Mouse (Mus musculus) thymus, adult 2 months (tissue): ENCODE results near the gene Lbhd2. TPM values are rescaled to one million over a fixed set of nuclear protein-coding genes. Genes with fewer than 3 reads are reported as not detected.

Experiments
- DNase-seq: peaks from one replicate; pipeline ENCODE4 v3.0.0; 2021
- H3K27ac ChIP-seq: fragments of 200-500 bp; 2 replicates; pipeline ENCODE4 v1.5.1; 2012; ENCODE audit warnings: low read length, control low read depth; ENCODE audit not compliant: control insufficient read depth, insufficient read depth
- H3K27me3 ChIP-seq: fragments of 200-500 bp; 2 replicates; pipeline ENCODE4 v1.6.1; 2012; ENCODE audit warnings: mild to moderate bottlenecking, low read length, moderate library complexity, mixed read lengths; ENCODE audit not compliant: control insufficient read depth, insufficient read depth
- H3K36me3 ChIP-seq: fragments of 200-500 bp; 2 replicates; pipeline ENCODE4 v1.6.1; 2012; ENCODE audit warnings: mild to moderate bottlenecking, low read length, moderate library complexity; ENCODE audit not compliant: control insufficient read depth, insufficient read depth
- H3K4me1 ChIP-seq: fragments of 200-500 bp; replicated peaks from 2 replicates; pipeline ENCODE4 v1.6.1; 2012; ENCODE audit warnings: low read length; ENCODE audit not compliant: control insufficient read depth, insufficient read depth
- H3K4me3 ChIP-seq: fragments of 200-500 bp; 2 replicates; pipeline ENCODE4 v1.5.1; 2012; ENCODE audit warnings: mild to moderate bottlenecking, low read length, control low read depth, moderate library complexity; ENCODE audit not compliant: control insufficient read depth, insufficient read depth
- CTCF ChIP-seq: fragments of 200-500 bp; IDR thresholded peaks from 2 replicates; pipeline ENCODE4 v1.5.1; 2012; ENCODE audit warnings: mild to moderate bottlenecking, control low read depth, low read length, moderate library complexity, borderline replicate concordance; ENCODE audit not compliant: control insufficient read depth, poor library complexity, insufficient read depth; ENCODE audit errors: extremely low read depth
- POLR2A ChIP-seq: fragments of 200-500 bp; IDR thresholded peaks from 2 replicates; pipeline ENCODE4 v1.6.1; 2012; ENCODE audit warnings: mild to moderate bottlenecking, low read length, control low read depth, moderate library complexity; ENCODE audit not compliant: control insufficient read depth, poor library complexity, insufficient read depth; ENCODE audit errors: extremely low read depth
- WGBS: fragments of 180-500 bp; shearing (Covaris S2); methylation state at CpG from one replicate; pipeline ENCODE4 v1.1.7; 2018; 5-methylcytosine and 5-hydroxymethylcytosine counted together
- polyA plus RNA-seq: library from polyadenylated mRNA; depleted of rRNA; stranded (reverse); fragments of >200 nt; gene quantifications from 2 replicates; pipeline ENCODE4 v1.2.3, GENCODE M21; 2012

The Lbhd2 gene
- polyA plus RNA-seq, 1 experiment = 1.9 TPM

GRCm38 (mm10) chr12:111430868-111431817, 24.5 kb downstream of the Lbhd2 start:
- Histone ChIP-seq H3K4me3 (no peak overlapping the region), H3K27ac (no peak overlapping the region), H3K36me3 (no peaks in the 10 kb centered on the region), H3K27me3 (peaks cover 12% of the 10 kb centered on the region), H3K4me1 (no peaks in the 10 kb centered on the region)
- 76% methylated on average over 14 of the region's 14 CpGs for WGBS
- DNase-seq = no peak
- TF ChIP-seq POLR2A = no peak
- no peak for TF ChIP-seq CTCF

- H3K36me3 ChIP-seq = no peaks in the 10 kb centered on the region
- H3K27me3 ChIP-seq = peaks cover 12% of the 10 kb centered on the region
- H3K4me3 ChIP-seq = no peak overlapping the region
- TF ChIP-seq POLR2A (no peak), CTCF (no peak)
- 45% methylated on average over 4 of the region's 4 CpGs for WGBS
- no peak overlapping the region for H3K27ac ChIP-seq
- no peak for DNase-seq
- no peaks in the 10 kb centered on the region for H3K4me1 ChIP-seq
These were observed 25.5 kb downstream of the Lbhd2 start for GRCm38 (mm10) chr12:111432097-111432496.

GRCm38 (mm10) chr12:111432751-111433331, 26.2 kb downstream of the Lbhd2 start:
- no peaks in the 10 kb centered on the region for H3K36me3 ChIP-seq
- no peak overlapping the region for H3K4me3 ChIP-seq
- no peak overlapping the region for H3K27ac ChIP-seq
- WGBS = 27% methylated on average over 5 of the region's 5 CpGs
- TF ChIP-seq POLR2A = no peak
- no peak for TF ChIP-seq CTCF
- DNase-seq = no peak
- H3K27me3 ChIP-seq = peaks cover 12% of the 10 kb centered on the region
- H3K4me1 ChIP-seq = no peaks in the 10 kb centered on the region

- Histone ChIP-seq H3K4me1 (no peaks in the 10 kb centered on the region), H3K4me3 (no peak overlapping the region), H3K27ac (no peak overlapping the region), H3K27me3 (peaks cover 9% of the 10 kb centered on the region), H3K36me3 (no peaks in the 10 kb centered on the region)
- 89% methylated on average over 7 of the region's 7 CpGs for WGBS
- DNase-seq = no peak
- TF ChIP-seq POLR2A (no peak), CTCF (no peak)
These were observed 27.6 kb downstream of the Lbhd2 start for GRCm38 (mm10) chr12:111434164-111434744.

- 61% methylated on average over 8 of the region's 8 CpGs for WGBS
- H3K4me1 ChIP-seq = no peaks in the 10 kb centered on the region
- DNase-seq = no peak
- no peaks in the 10 kb centered on the region for H3K36me3 ChIP-seq
- no peak overlapping the region for H3K27ac ChIP-seq
- TF ChIP-seq POLR2A = no peak
- TF ChIP-seq CTCF = no peak
- peaks cover 4% of the 10 kb centered on the region; the same call in 1 of the 2 replicates for H3K27me3 ChIP-seq
- H3K4me3 ChIP-seq = no peak overlapping the region
These were observed 28.2 kb downstream of the Lbhd2 start for GRCm38 (mm10) chr12:111434745-111435327.

GRCm38 (mm10) chr12:111436170-111436569, 29.6 kb downstream of the Lbhd2 start:
- no peak overlapping the region for H3K4me3 ChIP-seq
- H3K27ac ChIP-seq = no peak overlapping the region
- no peak for DNase-seq
- H3K27me3 ChIP-seq = no peaks in the 10 kb centered on the region
- no peaks in the 10 kb centered on the region for H3K4me1 ChIP-seq
- no peak for TF ChIP-seq POLR2A
- TF ChIP-seq CTCF = no peak
- WGBS = 90% methylated on average over 3 of the region's 3 CpGs
- no peaks in the 10 kb centered on the region for H3K36me3 ChIP-seq
